Mouse (Mus musculus) granulocyte monocyte progenitor cell, adult 5-6 weeks (primary cell): ENCODE results near the gene Vars. TPM values are rescaled to one million over a fixed set of nuclear protein-coding genes. Genes with fewer than 3 reads are reported as not detected.

ENCODE experiments used
- ATAC-seq: replicated peaks from 2 replicates; pipeline ENCODE4 v1.8.0; 2016; ENCODE audit warnings: mild to moderate bottlenecking, moderate TSS enrichment, inconsistent platforms; ENCODE audit not compliant: poor library complexity, severe bottlenecking
- total RNA-seq, 2 experiments: library from RNA; stranded (forward) in 1 of 2; stranded (reverse) in 1 of 2; fragments of 200-712, 200-1000 nt in 1 of 2; fragments of >200 nt in 1 of 2; fragmentation: Nextera tagmentation in 1 of 2; gene quantifications; 2 replicates each; pipeline ENCODE4 v1.2.3; 2014 to 2017

The Vars gene
- total RNA-seq, 2 experiments from 2014 or later = 75.6 to 174 TPM

DNA sequence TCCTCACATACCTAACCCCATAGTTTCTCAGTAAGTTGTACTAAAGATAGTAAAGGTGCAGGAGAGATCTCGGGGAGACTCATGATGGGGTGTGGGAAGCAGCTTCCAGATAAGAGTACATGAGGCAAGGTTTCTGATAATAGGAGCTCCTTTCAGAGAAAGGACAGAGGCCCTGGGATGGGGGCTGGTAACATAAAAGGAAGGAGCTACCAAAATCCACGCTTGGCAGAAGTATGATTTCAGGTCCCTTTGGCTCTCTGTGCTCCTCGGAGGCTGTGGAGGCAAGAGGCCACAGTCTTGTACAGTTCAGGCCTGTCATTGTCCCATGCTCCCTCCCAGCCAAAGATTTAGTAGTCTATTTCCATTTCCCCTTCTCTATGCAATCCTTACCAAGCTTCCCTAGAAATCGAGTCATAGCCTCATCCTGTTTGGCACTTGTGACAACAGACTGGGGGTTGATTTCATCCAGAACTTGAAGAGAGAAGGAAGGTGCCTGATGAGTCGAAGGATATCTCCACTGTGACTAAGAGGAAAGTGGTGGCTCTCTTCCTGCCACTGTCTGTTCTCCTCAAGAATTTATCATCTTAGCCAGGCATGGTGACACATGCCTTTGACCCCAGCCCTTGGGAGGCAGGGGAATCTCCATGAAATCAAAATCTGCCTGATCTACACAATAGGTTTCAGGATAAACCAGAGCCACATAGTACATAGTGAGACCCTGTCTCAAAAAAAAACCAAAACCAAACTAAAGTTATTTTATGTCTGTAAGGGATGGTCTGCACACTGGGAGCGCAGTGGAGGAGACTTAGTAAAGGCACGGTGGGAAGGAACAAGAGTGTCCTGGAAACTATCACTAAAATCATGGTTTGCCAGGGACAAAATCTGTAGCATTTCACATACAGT, 44.4 kb downstream of the Vars start:
- ATAC-seq = no peak

DNA sequence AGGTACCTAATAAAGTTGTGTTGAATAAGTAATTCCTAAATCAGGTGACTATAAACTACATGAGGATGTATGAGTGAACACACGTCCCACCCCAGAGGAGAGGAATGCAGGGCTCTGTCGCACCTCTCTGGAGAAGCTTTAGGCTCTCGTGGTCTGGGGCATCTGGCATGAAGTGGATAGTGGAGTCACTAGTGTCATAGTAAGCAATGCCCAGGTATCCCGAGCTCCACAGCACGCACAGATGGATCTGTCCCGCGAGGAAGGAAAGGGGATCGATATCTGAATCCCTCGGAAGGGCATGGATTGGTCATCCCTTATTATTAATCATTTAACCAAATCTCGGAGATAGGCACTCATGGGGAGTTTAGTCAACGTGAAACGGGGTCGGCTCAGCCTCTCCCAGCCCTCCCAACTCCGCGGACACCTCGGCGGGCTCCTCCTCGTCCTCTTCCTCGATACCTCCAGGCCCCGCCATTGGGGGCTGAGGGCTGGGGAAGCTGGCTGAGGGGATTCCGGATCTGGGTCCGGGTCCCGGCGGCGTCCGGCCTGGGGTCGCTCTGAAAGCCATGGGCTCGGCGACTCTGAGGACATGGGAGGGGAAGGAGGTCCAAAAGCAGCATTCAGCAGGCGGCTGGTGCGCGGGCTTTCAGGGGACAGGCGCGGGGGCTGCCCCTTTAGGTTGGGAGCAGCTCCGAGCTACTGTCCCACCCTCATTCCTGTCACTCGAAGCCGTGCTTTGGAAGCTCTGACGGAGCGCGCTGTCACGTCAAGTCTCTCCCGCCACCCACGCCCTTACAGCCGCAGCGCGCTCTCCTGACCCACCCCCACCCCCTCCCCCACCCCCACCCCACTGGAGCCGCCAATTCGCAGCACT, 45.3 kb downstream of the Vars start:
- no peak for ATAC-seq

DNA sequence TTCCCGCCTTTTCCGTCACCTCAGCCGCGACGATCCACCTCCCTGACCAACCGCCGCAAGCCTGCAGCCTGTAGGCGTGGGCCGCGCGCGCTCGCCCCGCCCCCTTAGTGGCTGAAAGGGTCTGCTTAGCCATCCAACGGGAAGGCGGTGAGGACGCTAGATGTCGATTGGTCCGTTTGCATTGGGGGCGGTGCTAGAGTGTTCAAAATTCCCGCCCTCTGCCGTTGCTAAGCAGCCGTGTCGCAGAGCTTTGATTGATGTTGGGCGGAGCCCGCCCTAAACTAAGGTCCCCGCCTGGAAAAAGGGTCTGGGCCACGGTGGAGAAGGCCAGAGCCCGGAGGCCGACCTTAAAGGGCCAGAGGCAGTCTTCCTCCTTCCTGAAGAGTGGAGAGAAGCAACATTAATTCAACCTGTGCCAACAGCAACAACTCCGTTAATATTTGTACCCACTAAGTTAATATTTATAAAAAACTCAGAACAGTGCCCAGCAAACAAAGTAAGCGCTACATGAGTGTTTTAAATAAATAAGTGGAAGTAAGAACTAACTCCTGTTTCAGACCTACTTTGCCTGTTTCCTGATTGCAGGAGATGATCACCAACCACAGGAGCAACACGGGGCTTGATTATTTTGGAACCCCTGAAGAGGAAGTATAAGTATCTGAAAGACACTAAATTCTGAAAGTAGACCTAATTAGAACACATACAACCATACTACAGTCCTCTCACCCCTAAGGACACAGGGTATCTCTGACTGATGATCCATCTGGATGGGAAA, 46.1 kb downstream of the Vars start, which contains the start of gene Msh5:
Msh5 (minus strand) TSS at position 65 of the 775 bp plus-strand sequence.
- peak; percentile 72 for ATAC-seq

DNA sequence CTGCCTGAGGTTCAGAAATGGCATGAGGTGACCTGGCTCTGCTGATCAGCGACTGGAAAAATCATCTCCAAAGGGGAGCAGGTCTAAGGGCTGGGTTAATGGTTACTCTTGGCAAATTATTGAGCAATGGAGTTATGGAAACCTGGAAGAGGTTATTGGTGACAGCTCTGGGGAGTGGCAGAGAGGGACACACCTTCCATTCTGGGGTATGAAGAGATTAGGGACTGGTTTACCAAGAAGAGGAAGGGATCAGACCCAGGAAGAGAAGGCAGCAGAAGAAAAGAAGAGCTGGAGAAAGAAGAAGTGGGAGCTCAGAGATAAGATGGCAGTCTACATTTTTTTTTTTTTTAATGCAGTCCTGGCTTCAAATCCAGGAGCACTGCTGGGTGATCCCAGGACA, 46.9 kb downstream of the Vars start:
- ATAC-seq = peak; percentile 7; the same call in 1 of the 2 replicates

DNA sequence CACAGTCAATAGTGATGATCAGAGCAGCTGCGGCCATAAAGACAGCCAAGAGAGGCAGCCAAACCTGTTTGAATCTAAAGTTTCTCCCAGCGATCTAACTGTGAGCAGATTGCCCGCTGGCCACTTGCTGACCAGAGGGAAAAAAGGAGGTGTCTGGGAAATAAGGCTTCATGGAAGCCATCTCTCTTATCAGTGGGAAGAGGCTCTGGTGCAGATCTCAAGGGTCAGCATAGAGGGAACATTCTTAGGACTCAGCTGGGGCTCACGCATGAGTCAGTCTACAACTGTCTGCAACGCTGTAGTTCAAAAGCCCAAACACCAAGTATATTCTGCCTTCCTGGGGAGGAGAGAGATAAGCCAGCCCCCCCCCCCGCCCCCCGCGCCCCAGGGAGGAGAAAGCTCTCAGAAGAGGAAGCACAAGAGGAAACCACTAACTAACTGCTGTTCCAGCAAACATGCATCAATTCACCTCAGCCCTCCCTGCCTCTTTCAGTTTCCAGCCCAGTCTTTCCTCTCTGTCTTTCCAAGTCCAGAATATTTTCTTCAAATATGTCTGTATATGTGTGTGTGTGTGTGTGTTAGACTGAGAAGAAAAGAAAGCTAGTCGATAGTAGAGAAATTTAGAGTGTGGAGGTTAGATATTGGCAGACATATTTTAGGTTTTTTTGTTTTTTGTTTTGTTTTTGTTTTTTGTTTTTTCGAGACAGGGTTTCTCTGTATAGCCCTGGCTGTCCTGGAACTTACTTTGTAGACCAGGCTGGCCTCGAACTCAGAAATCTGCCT, 47.6 kb downstream of the Vars start:
- ATAC-seq = 0 out of 2 replicates have a peak, but pooled peaks have one; percentile 5

DNA sequence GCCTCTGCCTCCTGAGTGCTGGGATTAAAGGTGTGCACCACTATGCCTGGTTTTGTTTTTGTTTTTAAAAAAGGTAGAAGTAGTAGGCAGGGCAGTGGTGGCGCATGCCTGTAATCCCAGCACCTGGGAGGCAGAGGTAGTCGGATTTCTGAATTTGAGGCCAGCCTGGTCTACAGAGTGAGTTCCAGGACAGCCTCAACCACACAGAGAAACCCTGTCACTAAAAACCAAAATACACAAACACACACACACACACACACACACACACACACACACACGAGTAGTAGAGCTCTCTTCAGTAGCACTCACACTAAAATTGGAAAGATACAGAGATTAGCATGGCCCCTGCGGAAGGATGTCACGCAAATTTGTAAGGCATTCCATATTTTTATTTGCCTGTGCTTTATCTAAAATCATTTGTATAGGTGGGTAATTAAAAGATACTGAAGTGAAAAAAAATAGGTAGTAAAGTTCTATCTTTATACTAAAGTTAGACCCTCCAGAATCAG, 48.2 kb downstream of the Vars start:
- ATAC-seq = no peak

DNA sequence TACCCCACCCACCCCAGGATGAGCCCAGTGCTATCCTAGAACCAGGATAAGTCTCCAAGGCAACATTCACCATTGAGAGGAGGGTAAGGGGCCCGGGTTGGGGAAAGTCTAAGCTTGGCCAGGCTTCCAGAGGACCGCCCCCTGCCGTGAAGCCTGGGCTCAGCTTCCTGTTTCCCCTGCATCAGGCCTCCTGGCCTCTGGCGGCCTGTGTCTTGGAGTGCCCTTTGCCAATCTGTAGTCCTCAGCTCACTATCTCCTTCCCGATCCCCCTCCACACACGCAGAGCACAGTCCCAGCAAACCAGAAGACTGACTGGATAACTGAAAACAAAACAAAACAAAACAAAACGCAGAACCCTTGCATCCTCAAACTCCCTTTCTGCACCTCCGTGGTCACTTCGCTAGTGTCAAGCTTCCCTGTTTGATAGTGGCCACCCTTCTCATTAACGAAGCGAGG, 48.8 kb downstream of the Vars start, which contains the start of gene Clic1:
Clic1 (plus strand) TSS at position 406 of the 456 bp plus-strand sequence.
- ATAC-seq = peak; percentile 15; the same call in 1 of the 2 replicates

DNA sequence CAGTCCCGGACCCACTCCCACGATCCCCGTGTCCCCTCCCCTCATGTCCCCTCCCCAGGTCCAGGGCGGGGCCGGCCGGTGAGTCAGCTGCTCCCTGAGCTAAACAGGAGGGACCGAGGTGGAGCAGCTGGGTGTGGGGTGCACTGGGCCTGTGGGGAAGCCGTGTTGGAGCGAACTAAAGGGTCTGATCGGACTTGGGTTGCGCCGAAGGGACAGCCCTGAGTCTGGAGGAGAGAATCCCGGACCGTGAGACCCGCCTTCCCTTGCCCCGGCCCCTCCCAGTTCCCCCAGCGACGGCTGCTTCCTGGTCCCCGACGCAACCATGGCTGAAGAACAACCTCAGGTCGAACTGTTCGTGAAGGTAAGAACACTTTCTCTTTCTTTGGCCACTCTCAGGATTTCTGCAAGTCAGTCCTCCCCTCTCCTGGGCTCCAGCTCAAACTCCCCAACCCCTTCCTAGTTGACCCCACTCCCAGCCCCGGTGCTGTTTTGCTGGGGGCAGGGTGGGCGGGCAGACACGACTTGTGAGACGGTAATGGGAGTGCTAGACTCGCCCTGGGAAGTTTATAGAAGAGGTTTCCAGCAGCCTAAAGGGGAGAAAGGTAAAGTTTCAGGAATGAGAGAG, 49.5 kb downstream of the Vars start:
- ATAC-seq = peak; percentile 18

DNA sequence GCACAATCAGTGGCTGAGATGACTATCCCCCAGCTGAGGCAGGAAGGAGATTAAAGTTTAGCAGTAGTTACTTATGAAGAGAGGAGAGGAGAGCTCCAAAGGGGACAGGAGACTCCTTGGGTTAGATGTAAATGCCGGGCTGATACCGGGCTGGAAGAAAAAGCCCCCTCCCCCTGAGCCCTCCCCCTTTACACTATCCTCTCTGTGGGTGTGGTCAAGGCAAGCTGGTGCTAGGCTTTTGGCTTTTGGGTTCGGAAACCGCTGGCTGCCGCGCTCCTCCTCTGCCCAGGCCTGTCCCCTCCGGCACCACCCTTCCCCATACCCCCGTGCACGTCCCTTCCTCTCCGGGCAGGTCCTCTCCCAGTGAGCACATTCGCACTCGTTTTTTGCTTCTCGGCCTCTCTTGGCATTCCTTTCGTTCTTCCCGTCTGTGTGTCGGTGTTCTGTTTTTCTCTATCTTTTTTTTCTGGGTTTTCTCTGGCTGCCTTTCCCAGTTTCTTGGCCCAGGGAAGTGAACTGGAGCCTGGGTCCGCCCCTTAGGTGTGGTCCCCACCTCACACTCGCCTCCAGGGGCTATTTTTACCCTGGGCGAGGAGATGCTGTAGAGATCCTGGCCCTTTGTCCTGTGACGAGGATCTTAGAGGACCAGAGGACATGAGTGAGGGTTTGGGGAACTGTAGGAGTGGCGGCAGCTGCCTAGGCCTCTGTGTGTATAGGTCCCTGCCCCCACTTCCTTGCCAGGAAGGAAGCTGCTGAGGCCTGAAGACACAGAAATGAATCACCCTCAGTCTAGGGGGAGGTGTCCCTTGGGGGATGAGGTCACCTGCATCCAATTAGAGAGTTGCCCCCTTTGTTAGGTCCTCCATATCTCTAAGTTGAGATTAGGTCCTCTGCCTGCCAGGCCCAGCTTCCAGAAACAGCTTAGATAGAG, 50.6 kb downstream of the Vars start:
- peak; percentile 66 for ATAC-seq

DNA sequence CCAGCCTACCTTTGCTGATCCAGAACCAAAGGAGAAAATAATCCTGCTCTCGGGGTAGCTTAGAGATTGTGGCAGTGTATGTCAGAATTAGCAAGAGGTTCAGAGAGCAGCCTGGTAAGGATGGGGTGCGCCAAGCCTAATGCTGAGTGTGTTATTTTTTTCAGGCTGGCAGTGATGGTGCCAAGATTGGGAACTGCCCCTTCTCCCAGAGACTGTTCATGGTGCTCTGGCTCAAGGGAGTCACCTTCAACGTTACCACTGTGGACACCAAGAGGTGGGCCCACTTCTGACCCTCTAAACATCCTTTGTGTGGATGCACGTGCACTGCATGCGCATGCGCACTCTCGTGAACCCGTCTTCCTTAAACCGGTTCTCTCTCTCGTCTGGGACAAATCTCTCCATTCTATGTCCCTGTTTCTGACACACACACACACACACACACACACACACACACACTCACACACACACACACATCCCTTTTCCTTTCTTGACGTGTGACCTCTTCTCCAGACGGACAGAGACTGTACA, 51.5 kb downstream of the Vars start:
- ATAC-seq = no peak

DNA sequence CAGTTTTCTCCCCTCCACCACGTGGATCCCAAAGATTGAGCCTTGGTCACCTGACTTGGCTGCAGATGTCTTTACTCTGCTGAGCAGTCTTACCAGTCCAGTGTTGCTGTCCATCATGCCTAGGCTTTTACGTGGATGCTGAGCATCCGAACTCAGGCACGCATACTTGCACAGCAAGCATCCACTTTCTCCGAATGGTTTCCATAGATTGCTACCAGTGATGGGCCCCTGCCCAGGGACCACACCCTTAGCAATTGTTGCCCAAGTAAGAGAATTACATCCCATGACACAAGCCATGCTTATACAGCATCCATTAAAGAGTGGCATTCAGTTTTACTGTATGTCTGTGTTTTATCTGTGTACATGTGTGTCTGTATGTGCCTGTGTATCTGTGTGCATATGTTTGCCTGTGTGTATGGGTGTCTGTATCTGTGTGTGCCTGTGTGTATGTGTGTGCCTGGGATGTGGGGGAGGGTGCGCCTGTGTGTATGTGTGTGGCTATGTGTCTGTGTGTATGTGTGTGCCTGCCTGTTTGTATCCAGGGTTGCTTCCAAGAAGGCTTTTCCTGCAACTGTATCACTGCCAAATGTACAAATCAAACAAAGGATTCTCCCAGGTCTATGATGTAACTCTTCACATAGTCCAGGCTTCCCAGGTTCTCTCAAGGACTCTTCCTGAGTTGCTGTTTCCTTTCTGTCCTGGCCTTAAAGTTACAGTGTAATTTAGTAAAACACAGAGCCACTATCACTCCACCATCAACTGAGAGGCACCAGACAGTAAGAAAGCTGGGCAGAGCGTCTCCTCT, 55.1 kb downstream of the Vars start:
- no peak for ATAC-seq

DNA sequence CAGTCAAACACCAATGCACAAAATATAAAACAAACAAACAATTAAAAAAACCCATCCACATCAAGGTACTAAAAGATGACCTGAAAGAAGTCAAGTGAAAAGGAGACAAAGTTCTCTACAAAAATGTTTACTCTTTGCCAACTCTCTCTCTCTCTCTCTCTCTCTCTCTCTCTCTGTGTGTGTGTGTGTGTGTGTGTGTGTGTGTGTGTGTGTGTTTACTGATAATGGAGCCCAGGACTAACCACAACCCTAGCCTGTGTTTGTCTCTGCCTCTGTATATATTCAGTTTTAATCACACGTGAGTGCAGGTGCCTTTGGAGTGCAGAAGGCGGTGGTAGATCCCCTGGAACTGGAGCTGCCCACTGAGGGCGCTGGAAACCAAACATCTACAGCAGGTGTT, 56.3 kb downstream of the Vars start:
- ATAC-seq = no peak

DNA sequence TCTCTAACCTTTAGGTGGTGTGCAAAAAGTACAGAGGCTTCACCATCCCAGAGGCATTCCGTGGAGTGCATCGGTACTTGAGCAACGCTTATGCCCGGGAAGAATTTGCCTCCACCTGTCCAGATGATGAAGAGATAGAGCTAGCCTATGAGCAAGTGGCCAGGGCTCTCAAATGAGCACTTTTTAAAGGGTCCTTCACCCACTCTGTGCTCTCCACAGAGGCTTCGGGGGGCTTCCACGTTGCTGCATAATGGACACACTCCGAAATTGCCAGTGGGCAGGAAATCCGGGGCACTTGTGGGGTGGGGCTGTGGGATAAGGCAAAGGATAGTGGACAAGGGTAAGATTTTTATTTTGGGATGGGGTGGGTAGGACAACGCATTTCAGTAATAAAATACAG, 57.5 kb downstream of the Vars start:
- ATAC-seq = no peak

DNA sequence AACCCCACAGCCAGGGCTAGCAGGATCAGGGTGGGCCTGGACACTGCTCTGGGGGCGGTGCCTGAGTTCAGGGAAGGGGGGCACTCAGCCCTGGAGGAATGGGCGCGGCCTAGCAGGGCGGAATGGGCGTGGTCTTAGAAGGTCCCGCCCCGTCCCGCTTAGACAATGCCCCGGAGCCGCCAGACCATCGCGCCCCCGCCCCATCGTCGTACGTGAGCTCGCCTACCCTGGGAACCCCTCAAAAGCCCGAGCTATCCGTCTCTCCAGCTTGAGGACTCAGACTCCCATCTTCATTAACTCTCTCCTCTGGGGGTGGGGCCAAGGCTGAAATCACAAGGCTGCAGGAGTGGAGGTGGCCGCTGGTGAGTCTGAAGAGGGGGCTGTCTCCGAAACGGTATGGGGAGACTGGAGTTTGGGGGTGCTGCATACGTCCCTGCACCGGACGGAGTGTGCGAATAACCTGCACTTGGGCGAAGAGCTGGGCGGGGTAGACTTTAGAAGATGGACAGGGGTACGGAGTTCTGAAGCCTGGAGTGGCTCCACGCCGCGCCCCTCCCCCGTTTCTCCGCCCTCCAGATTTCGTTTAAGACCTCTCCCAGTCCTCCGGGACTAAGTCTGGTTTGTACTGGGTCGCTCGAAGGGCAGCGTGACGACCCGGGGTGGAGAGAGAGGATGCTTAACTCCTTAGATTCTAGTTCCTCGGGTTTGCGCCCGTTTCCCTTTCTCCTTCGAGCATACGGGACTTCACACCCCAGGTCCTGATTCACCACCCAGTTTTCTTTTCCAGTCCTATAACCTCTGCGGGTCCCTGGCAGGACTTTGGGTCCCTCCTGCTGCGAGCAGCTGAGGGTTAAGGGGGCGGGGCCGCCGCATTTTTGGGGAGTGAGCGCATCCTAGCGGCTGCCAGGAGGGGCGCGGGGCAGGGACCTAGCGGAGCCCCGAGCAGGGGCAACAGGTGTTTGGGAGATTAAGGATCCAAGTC, 58.4 kb downstream of the Vars start, which contains the start of gene Ddah2:
Ddah2 (plus strand) TSS at position 125 of the 982 bp plus-strand sequence.
- ATAC-seq = peak; percentile 83

DNA sequence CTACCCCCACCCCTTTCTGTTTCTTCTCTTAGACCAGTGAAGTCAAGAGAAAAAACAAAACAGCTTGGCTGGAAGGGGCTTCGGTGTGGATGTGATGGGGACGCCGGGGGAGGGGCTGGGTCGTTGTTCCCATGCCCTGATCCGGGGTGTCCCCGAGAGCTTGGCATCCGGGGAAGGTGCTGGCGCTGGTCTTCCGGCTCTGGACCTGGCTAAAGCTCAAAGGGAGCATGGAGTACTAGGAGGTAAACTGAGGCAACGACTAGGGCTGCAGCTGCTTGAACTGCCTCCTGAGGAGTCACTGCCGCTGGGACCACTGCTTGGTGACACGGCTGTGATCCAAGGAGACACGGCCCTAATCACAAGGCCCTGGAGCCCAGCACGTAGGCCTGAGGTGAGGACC, 59.3 kb downstream of the Vars start:
- no peak for ATAC-seq
